Mouse (Mus musculus) embryonic facial prominence, embryonic 11.5 days (tissue): ENCODE data around the gene Actbl2. TPM values are rescaled to one million over a fixed set of nuclear protein-coding genes. Genes with fewer than 3 reads are reported as not detected.

Experiments
- ATAC-seq: fragments of 200-750 bp; cut with Nextera tagmentation; replicated peaks from 2 replicates; pipeline ENCODE4 v1.8.0; 2017; ENCODE audit warnings: low read depth; ENCODE audit not compliant: insufficient number of reproducible peaks, low FRiP score, low TSS enrichment
- DNase-seq: peaks from one replicate; pipeline ENCODE4 v3.0.0-alpha.2; 2015; ENCODE audit warnings: low spot score
- H3K27ac ChIP-seq: fragments of 300-500 bp; sonication (generic); replicated peaks from 2 replicates; pipeline ENCODE4 v1.5.1; 2014; ENCODE audit warnings: mild to moderate bottlenecking, low read depth, low read length, control low read depth
- H3K27me3 ChIP-seq: fragments of 300-500 bp; sonication (generic); 2 replicates; pipeline ENCODE4 v1.6.1; 2014; ENCODE audit warnings: mild to moderate bottlenecking, low read length, moderate library complexity, mixed read lengths; ENCODE audit not compliant: control insufficient read depth, insufficient read depth
- H3K36me3 ChIP-seq: fragments of 300-500 bp; sonication (generic); replicated peaks from 2 replicates; pipeline ENCODE4 v1.6.1; 2014; ENCODE audit warnings: low read depth, mild to moderate bottlenecking, low read length, moderate library complexity, mixed read lengths; ENCODE audit not compliant: control insufficient read depth, insufficient read depth
- H3K4me1 ChIP-seq: fragments of 300-500 bp; sonication (generic); 2 replicates; pipeline ENCODE4 v1.6.1; 2014; ENCODE audit warnings: low read length, mixed read lengths; ENCODE audit not compliant: control insufficient read depth, insufficient read depth
- H3K4me2 ChIP-seq: fragments of 300-500 bp; sonication (generic); 2 replicates; pipeline ENCODE4 v1.6.1; 2014; ENCODE audit warnings: low read depth, mild to moderate bottlenecking, control low read depth, low read length, moderate library complexity
- H3K4me3 ChIP-seq: fragments of 300-500 bp; sonication (generic); 2 replicates; pipeline ENCODE4 v1.5.1; 2014; ENCODE audit warnings: low read depth, low read length, control low read depth
- H3K9ac ChIP-seq: fragments of 300-500 bp; sonication (generic); replicated peaks from 2 replicates; pipeline ENCODE4 v1.6.1; 2014; ENCODE audit warnings: mild to moderate bottlenecking, control low read depth, low read length
- H3K9me3 ChIP-seq: fragments of 300-500 bp; sonication (generic); replicated peaks from 2 replicates; pipeline ENCODE4 v1.6.1; 2016; ENCODE audit warnings: mild to moderate bottlenecking, low read length, inconsistent platforms, mixed read lengths; ENCODE audit not compliant: control insufficient read depth
- WGBS: fragments of 180-500 bp; shearing (Covaris S2); extraction: QIAGEN DNeasy Blood & Tissue Kit; methylation state at CpG from one replicate; pipeline ENCODE4 v1.1.7; 2014; 5-methylcytosine and 5-hydroxymethylcytosine counted together
- polyA plus RNA-seq: library from polyadenylated mRNA; unstranded; fragments of >200 nt; fragmentation: Nextera tagmentation; extraction: Ambion mirVana; gene quantifications from 2 replicates; pipeline ENCODE4 v1.2.1, GENCODE M21; 2014

Gene Actbl2
- polyA plus RNA-seq, 1 experiment from 2014 or later: not detected

DNA sequence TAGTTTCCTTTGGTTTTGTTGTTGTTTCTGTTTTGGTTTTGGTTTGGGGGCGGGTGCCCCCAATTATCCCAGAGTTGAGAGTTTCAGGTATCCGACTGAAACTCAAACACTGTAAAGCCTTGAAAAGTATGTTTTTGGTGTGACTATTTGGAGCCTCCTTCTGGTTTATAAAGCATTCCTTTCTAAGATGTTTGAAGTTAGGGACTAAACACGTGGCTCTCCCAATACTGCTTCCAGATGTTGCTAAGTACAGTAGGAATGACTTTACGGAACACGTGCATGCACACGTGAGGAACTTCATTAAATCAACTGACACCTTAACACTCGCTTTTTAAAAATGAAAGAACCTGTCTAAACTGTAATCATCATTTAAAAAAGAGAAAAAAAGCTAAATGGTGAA lies 4.9 kb downstream of the Actbl2 start:
- no peak overlapping the region for H3K4me2 ChIP-seq
- 47% methylated on average over 7 of the region's 7 CpGs for WGBS
- H3K27ac ChIP-seq: no peak overlapping the region
- no peak overlapping the region for H3K9ac ChIP-seq
- no peaks in the 10 kb centered on the region for H3K9me3 ChIP-seq
- peak; percentile 65 for DNase-seq
- no peak for ATAC-seq
- no peaks in the 10 kb centered on the region for H3K4me1 ChIP-seq
- no peaks in the 10 kb centered on the region for H3K27me3 ChIP-seq
- no peaks in the 10 kb centered on the region for H3K36me3 ChIP-seq
- H3K4me3 ChIP-seq: no peak overlapping the region

DNA sequence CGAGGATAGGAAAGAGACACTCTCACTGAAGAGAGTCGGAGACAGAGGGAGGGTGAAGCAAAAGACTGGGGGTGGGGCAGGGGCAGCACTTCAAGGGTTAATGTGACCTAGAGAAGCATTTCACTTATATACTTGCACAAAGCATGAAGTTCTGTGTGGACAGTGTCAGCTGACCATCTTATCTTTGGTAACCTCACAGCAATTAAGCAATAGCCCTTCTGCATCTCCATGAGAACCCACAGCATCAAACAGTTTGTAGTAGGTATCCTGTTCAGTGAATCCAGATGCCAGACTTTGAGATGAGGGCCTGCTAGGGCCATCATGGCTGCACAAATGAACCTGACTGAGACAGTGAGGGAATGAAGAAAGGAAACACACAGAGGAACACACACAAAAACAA lies 8.4 kb downstream of the Actbl2 start:
- DNase-seq: no peak
- ATAC-seq: no peak
- Histone ChIP-seq H3K27me3 (no peaks in the 10 kb centered on the region), H3K4me3 (no peak overlapping the region), H3K4me2 (no peak overlapping the region), H3K9me3 (no peaks in the 10 kb centered on the region), H3K36me3 (no peaks in the 10 kb centered on the region), H3K9ac (no peak overlapping the region), H3K27ac (no peak overlapping the region), H3K4me1 (no peaks in the 10 kb centered on the region)
- WGBS: 76% methylated on average over 2 of the region's 2 CpGs

DNA sequence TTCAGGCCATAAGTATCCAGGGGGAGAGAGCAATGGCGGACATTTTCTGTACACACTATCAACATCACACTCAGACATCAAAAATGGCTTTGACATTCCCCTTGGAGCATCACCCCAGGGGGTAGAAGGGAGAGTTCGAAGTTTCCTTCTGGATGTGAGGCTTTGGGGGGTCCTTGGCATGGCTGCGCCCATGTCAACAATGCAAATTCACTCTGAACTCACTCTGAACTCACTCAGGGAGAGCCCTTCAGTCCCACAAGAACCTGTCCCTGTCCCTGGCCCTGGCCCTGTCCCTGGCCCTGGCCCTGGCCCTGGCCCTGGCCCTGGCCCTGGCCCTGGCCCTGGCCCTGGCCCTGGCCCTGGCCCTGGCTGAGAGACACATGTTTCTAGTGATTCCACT lies 8.9 kb downstream of the Actbl2 start:
- H3K27ac ChIP-seq: no peak overlapping the region
- H3K9me3 ChIP-seq: no peaks in the 10 kb centered on the region
- no peak overlapping the region for H3K4me3 ChIP-seq
- no peak overlapping the region for H3K4me2 ChIP-seq
- DNase-seq (no peak), ATAC-seq (no peak)
- no peaks in the 10 kb centered on the region for H3K36me3 ChIP-seq
- H3K9ac ChIP-seq: no peak overlapping the region
- H3K4me1 ChIP-seq: no peaks in the 10 kb centered on the region
- WGBS: 76% methylated on average over 3 of the region's 3 CpGs
- no peaks in the 10 kb centered on the region for H3K27me3 ChIP-seq

GRCm38 (mm10) chr13:111265231-111266000 lies 10.6 kb downstream of the Actbl2 start:
- Histone ChIP-seq H3K9ac (no peak overlapping the region), H3K4me3 (no peak overlapping the region), H3K27me3 (no peaks in the 10 kb centered on the region), H3K4me1 (no peaks in the 10 kb centered on the region), H3K9me3 (no peaks in the 10 kb centered on the region), H3K27ac (no peak overlapping the region), H3K4me2 (no peak overlapping the region), H3K36me3 (no peaks in the 10 kb centered on the region)
- WGBS: 46% methylated on average over 4 of the region's 4 CpGs
- DNase-seq (no peak), ATAC-seq (no peak)

DNA sequence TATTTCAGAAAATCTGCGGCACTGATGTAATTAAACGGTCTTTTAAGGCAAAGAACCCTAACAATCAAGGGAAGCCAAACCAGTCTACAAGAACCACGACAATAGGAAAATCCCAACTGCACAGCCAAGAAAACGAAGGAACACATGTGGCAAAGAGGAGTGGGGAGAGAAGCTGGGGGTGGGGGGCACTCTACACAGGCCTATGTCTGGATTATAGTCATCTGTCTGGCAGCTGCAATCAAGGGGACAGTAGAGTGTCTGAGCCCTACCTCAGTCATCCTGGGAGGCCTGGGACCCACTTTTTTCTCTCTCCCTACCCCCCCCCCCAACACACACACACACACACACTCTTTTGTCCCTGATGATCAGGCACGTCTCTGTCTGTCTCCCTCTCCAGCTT lies 12.0 kb downstream of the Actbl2 start:
- WGBS: 37% methylated on average over 5 of the region's 5 CpGs
- Histone ChIP-seq H3K9ac (no peak overlapping the region), H3K36me3 (no peaks in the 10 kb centered on the region), H3K4me2 (no peak overlapping the region), H3K9me3 (no peaks in the 10 kb centered on the region), H3K27me3 (no peaks in the 10 kb centered on the region), H3K4me3 (no peak overlapping the region), H3K4me1 (no peaks in the 10 kb centered on the region), H3K27ac (0 out of 2 replicates have a peak overlapping the region, but pooled peaks have one; percentile 8)
- DNase-seq (no peak), ATAC-seq (no peak)

DNA sequence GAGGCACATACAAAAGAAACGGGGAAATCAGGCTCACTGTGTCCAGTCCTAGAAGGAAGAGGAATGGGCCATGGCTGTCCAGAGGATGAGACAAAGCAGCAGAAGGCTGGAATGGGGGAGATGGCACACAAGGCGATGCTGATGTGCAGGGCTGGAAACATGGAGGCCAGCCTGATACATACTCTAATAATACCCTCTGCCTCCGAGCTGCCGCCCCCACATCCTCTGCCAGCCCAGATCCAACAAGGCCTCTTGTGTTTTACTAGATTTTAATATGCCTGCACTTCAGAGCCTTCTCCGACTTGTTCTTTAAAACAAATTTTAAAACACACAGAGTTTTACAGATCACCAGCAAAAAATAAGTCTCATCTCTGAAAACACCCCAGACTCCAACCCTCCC lies 14.2 kb downstream of the Actbl2 start:
- WGBS: 83% methylated on average over 5 of the region's 5 CpGs
- Histone ChIP-seq H3K27me3 (no peaks in the 10 kb centered on the region), H3K9me3 (no peaks in the 10 kb centered on the region), H3K27ac (no peak overlapping the region), H3K36me3 (no peaks in the 10 kb centered on the region), H3K4me2 (no peak overlapping the region), H3K4me3 (no peak overlapping the region), H3K9ac (no peak overlapping the region), H3K4me1 (no peaks in the 10 kb centered on the region)
- no peak for ATAC-seq
- no peak for DNase-seq

- no peak overlapping the region for H3K27ac ChIP-seq
- no peaks in the 10 kb centered on the region for H3K36me3 ChIP-seq
- H3K9ac ChIP-seq: no peak overlapping the region
- H3K4me3 ChIP-seq: no peak overlapping the region
- no peak for DNase-seq
- ATAC-seq: no peak
- no peak overlapping the region for H3K4me2 ChIP-seq
- H3K27me3 ChIP-seq: no peaks in the 10 kb centered on the region
- no peaks in the 10 kb centered on the region for H3K4me1 ChIP-seq
- WGBS: 71% methylated on average over 13 of the region's 13 CpGs
- no peaks in the 10 kb centered on the region for H3K9me3 ChIP-seq
Observed at GRCm38 (mm10) chr13:111269789-111270335, 15.0 kb downstream of the Actbl2 start.

GRCm38 (mm10) chr13:111271868-111272267 lies 17.1 kb downstream of the Actbl2 start:
- ATAC-seq: no peak
- no peak overlapping the region for H3K27ac ChIP-seq
- no peak for DNase-seq

More at GRCm38 (mm10) chr13:111271868-111272267, 17.1 kb downstream of the Actbl2 start:
- Histone ChIP-seq H3K4me1 (no peaks in the 10 kb centered on the region), H3K4me3 (no peak overlapping the region), H3K4me2 (no peak overlapping the region), H3K36me3 (no peaks in the 10 kb centered on the region), H3K9me3 (no peaks in the 10 kb centered on the region), H3K27me3 (no peaks in the 10 kb centered on the region), H3K9ac (no peak overlapping the region)
- 55% methylated on average over 8 of the region's 8 CpGs for WGBS
